Mouse (Mus musculus) embryonic facial prominence, embryonic 11.5 days (tissue): Measurements from ENCODE around the gene Myd88. TPM values are rescaled to one million over a fixed set of nuclear protein-coding genes. Genes with fewer than 3 reads are reported as not detected.

Source experiments
- ATAC-seq: fragments of 200-750 bp; cut with Nextera tagmentation; replicated peaks from 2 replicates; pipeline ENCODE4 v1.8.0; 2017; ENCODE audit warnings: low read depth; ENCODE audit not compliant: insufficient number of reproducible peaks, low FRiP score, low TSS enrichment
- DNase-seq: peaks from one replicate; pipeline ENCODE4 v3.0.0-alpha.2; 2015; ENCODE audit warnings: low spot score
- H3K27ac ChIP-seq: fragments of 300-500 bp; sonication (generic); replicated peaks from 2 replicates; pipeline ENCODE4 v1.5.1; 2014; ENCODE audit warnings: mild to moderate bottlenecking, low read depth, low read length, control low read depth
- H3K27me3 ChIP-seq: fragments of 300-500 bp; sonication (generic); 2 replicates; pipeline ENCODE4 v1.6.1; 2014; ENCODE audit warnings: mild to moderate bottlenecking, low read length, moderate library complexity, mixed read lengths; ENCODE audit not compliant: control insufficient read depth, insufficient read depth
- H3K36me3 ChIP-seq: fragments of 300-500 bp; sonication (generic); replicated peaks from 2 replicates; pipeline ENCODE4 v1.6.1; 2014; ENCODE audit warnings: low read depth, mild to moderate bottlenecking, low read length, moderate library complexity, mixed read lengths; ENCODE audit not compliant: control insufficient read depth, insufficient read depth
- H3K4me1 ChIP-seq: fragments of 300-500 bp; sonication (generic); 2 replicates; pipeline ENCODE4 v1.6.1; 2014; ENCODE audit warnings: low read length, mixed read lengths; ENCODE audit not compliant: control insufficient read depth, insufficient read depth
- H3K4me2 ChIP-seq: fragments of 300-500 bp; sonication (generic); 2 replicates; pipeline ENCODE4 v1.6.1; 2014; ENCODE audit warnings: low read depth, mild to moderate bottlenecking, control low read depth, low read length, moderate library complexity
- H3K4me3 ChIP-seq: fragments of 300-500 bp; sonication (generic); 2 replicates; pipeline ENCODE4 v1.5.1; 2014; ENCODE audit warnings: low read depth, low read length, control low read depth
- H3K9ac ChIP-seq: fragments of 300-500 bp; sonication (generic); replicated peaks from 2 replicates; pipeline ENCODE4 v1.6.1; 2014; ENCODE audit warnings: mild to moderate bottlenecking, control low read depth, low read length
- H3K9me3 ChIP-seq: fragments of 300-500 bp; sonication (generic); replicated peaks from 2 replicates; pipeline ENCODE4 v1.6.1; 2016; ENCODE audit warnings: mild to moderate bottlenecking, low read length, inconsistent platforms, mixed read lengths; ENCODE audit not compliant: control insufficient read depth
- WGBS: fragments of 180-500 bp; shearing (Covaris S2); extraction: QIAGEN DNeasy Blood & Tissue Kit; methylation state at CpG from one replicate; pipeline ENCODE4 v1.1.7; 2014; 5-methylcytosine and 5-hydroxymethylcytosine counted together
- polyA plus RNA-seq: library from polyadenylated mRNA; unstranded; fragments of >200 nt; fragmentation: Nextera tagmentation; extraction: Ambion mirVana; gene quantifications from 2 replicates; pipeline ENCODE4 v1.2.1, GENCODE M21; 2014

Myd88 gene
- polyA plus RNA-seq, 1 experiment from 2014 or later, result 9.4 TPM

DNA sequence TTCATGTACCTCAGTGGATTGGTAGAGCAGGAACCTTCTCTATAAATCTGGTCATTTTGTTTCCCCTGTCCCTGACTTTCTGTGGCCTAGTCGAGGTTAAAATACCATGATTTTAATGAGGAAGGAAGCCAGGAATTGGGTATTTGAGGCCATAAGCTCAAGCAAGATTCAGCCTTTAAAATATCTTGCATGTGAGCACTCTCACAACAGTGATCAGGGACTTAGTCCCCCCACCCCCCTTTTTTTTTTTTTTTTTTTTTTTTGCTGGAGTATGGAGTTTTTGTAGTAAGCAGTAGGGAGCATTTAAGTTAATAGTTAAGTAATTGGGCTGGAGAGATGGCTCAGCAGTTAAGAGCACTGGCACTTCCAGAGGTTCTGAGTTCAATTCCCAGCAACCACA, 17.1 kb downstream of the Myd88 start:
- H3K27ac ChIP-seq, result no peak overlapping the region
- 69% methylated on average over 1 of the region's 1 CpGs for WGBS
- no peak overlapping the region for H3K4me2 ChIP-seq
- DNase-seq (no peak), ATAC-seq (no peak)
- no peaks in the 10 kb centered on the region for H3K9me3 ChIP-seq
- no peak overlapping the region for H3K4me3 ChIP-seq
- no peak overlapping the region for H3K9ac ChIP-seq
- H3K27me3 ChIP-seq, result no peaks in the 10 kb centered on the region
- no peaks in the 10 kb centered on the region for H3K36me3 ChIP-seq
- H3K4me1 ChIP-seq, result no peaks in the 10 kb centered on the region

- H3K27ac ChIP-seq, result peak overlapping the region; percentile 52; the same call in 1 of the 2 replicates
- no peaks in the 10 kb centered on the region for H3K9me3 ChIP-seq
- WGBS, result 7% methylated on average over 9 of the region's 9 CpGs
- DNase-seq, result no peak
- H3K4me1 ChIP-seq, result no peaks in the 10 kb centered on the region
- no peaks in the 10 kb centered on the region for H3K27me3 ChIP-seq
- no peaks in the 10 kb centered on the region for H3K36me3 ChIP-seq
- H3K4me3 ChIP-seq, result peak overlapping the region; percentile 95
- H3K9ac ChIP-seq, result peak overlapping the region; percentile 81
- no peak for ATAC-seq
- peak overlapping the region; percentile 51 for H3K4me2 ChIP-seq
Measured at GRCm38 (mm10) chr9:119323260-119323645, 18.0 kb downstream of the Myd88 start.

GRCm38 (mm10) chr9:119322289-119323259, 18.6 kb downstream of the Myd88 start, which contains the start of gene Oxsr1:
Gene Oxsr1, minus strand, starts transcription at chr9:119322427.
- WGBS, result 1% methylated on average over 76 of the region's 76 CpGs
- Histone ChIP-seq H3K27me3 (no peaks in the 10 kb centered on the region), H3K9ac (peak within 1 kb of the TSS; percentile 81), H3K9me3 (no peaks in the 10 kb centered on the region), H3K4me1 (no peaks in the 10 kb centered on the region), H3K4me3 (peak within 1 kb of the TSS; percentile 95), H3K27ac (peak within 1 kb of the TSS; percentile 76), H3K4me2 (peak within 1 kb of the TSS; percentile 88), H3K36me3 (no peaks in the 10 kb centered on the region)
- ATAC-seq, result peak; percentile 95
- DNase-seq, result peak; percentile 98

- DNase-seq, result peak; percentile 9
- Histone ChIP-seq H3K27me3 (no peaks in the 10 kb centered on the region), H3K9ac (peak overlapping the region; percentile 81), H3K4me1 (no peaks in the 10 kb centered on the region), H3K9me3 (no peaks in the 10 kb centered on the region), H3K4me2 (peak overlapping the region; percentile 88), H3K4me3 (peak overlapping the region; percentile 95), H3K36me3 (no peaks in the 10 kb centered on the region), H3K27ac (peak overlapping the region; percentile 76)
- peak; percentile 49 for ATAC-seq
- under 1% methylated on average over 56 of the region's 59 CpGs for WGBS
Measured at GRCm38 (mm10) chr9:119321392-119322229, 19.6 kb downstream of the Myd88 start.

GRCm38 (mm10) chr9:119320946-119321345, 20.3 kb downstream of the Myd88 start:
- peak overlapping the region; percentile 95 for H3K4me3 ChIP-seq
- H3K27ac ChIP-seq, result no peak overlapping the region
- H3K36me3 ChIP-seq, result no peaks in the 10 kb centered on the region
- H3K9ac ChIP-seq, result peak overlapping the region; percentile 48
- DNase-seq (no peak), ATAC-seq (no peak)
- no peaks in the 10 kb centered on the region for H3K27me3 ChIP-seq
- no peaks in the 10 kb centered on the region for H3K4me1 ChIP-seq
- no peaks in the 10 kb centered on the region for H3K9me3 ChIP-seq
- 11% methylated on average over 7 of the region's 7 CpGs for WGBS
- H3K4me2 ChIP-seq, result peak overlapping the region; percentile 88

DNA sequence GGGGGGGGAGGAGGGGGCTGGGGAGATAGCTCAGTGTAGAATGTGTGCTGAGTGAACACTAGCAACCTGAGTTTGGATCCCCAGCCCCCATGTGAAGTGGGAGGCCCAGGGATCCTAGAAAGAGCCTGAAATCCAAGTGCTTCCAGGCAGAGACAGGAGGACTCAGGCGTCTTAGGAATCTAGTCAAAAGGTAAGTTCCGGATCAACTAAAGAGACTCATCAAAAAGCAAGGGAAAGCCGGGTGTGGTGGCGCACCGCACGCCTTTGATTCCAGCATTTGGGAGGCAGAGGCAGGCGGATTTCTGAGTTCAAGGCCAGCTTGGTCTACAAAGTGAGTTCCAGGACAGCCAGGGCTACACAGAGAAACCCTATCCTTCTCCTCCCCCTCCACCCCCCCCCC, 20.8 kb downstream of the Myd88 start:
- 81% methylated on average over 7 of the region's 7 CpGs for WGBS
- Histone ChIP-seq H3K4me3 (no peak overlapping the region), H3K36me3 (no peaks in the 10 kb centered on the region), H3K9ac (no peak overlapping the region), H3K4me1 (no peaks in the 10 kb centered on the region), H3K9me3 (no peaks in the 10 kb centered on the region), H3K27ac (no peak overlapping the region), H3K27me3 (no peaks in the 10 kb centered on the region), H3K4me2 (no peak overlapping the region)
- ATAC-seq, result no peak
- no peak for DNase-seq

DNA sequence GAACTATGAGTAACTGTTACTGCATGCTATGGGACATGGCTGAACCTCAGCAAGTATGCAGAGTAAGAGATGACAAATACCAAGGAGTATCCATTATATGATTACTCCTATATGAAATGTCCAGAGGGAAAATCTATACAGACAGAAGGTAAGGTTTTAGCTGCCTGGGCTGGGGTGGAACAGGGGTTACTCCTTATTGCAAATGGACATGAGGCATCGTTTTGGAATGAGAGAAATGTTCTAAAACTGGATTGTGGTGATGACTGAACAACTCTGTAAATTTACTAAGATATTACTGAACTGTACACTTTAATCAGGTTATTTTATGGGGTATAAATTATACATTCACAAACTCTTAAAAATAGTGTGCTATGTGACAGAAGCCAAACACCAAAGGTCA, 22.3 kb downstream of the Myd88 start:
- DNase-seq, result no peak
- ATAC-seq, result no peak
- H3K36me3 ChIP-seq, result no peaks in the 10 kb centered on the region
- H3K27me3 ChIP-seq, result no peaks in the 10 kb centered on the region
- H3K27ac ChIP-seq, result no peak overlapping the region
- no peaks in the 10 kb centered on the region for H3K9me3 ChIP-seq
- no peak overlapping the region for H3K4me3 ChIP-seq
- no peak overlapping the region for H3K9ac ChIP-seq
- H3K4me2 ChIP-seq, result no peak overlapping the region
- 88% methylated on average over 1 of the region's 1 CpGs for WGBS
- no peaks in the 10 kb centered on the region for H3K4me1 ChIP-seq
